Mouse (Mus musculus): ENCODE results near the gene Gpha2. TPM values are rescaled to one million over a fixed set of nuclear protein-coding genes. Genes with fewer than 3 reads are reported as not detected.

The Gpha2 gene
- 0.70 TPM in 1 of 2 replicates, not detected in the other for polyA plus RNA-seq (2014; fragmentation: Nextera tagmentation; extraction: Ambion mirVana)

GRCm38 (mm10) chr19:6226135-6226534 lies at the start of gene Gpha2:
TSS of gene Gpha2 (plus strand) at chr19:6226380.
- no peaks in the 10 kb centered on the region for H3K27me3 ChIP-seq (replicated peaks; ENCODE audit: control insufficient read depth, insufficient read depth, low read length)
- peaks cover 4% of the 10 kb centered on the region; the same call in 1 of the 2 replicates for H3K36me3 ChIP-seq (ENCODE audit: control insufficient read depth, insufficient read depth, low read length)
- no peak within 1 kb of the TSS for H3K4me2 ChIP-seq
- H3K4me1 ChIP-seq (replicated peaks; ENCODE audit: control insufficient read depth, insufficient read depth, low read length): no peaks in the 10 kb centered on the region
- no peak for ATAC-seq (replicated peaks; ENCODE audit: low FRiP score)
- H3K27ac ChIP-seq (ENCODE audit: low read depth, low read length): no peak within 1 kb of the TSS
- H3K4me3 ChIP-seq (ENCODE audit: low read depth, low read length): no peak within 1 kb of the TSS
- H3K9ac ChIP-seq (ENCODE audit: low read depth, low read length): no peak within 1 kb of the TSS
- 18% methylated on average over 2 of the region's 2 CpGs for WGBS
- DNase-seq (ENCODE audit: low spot score): no peak
- H3K9me3 ChIP-seq (ENCODE audit: control insufficient read depth, low read length): no peaks in the 10 kb centered on the region

DNA sequence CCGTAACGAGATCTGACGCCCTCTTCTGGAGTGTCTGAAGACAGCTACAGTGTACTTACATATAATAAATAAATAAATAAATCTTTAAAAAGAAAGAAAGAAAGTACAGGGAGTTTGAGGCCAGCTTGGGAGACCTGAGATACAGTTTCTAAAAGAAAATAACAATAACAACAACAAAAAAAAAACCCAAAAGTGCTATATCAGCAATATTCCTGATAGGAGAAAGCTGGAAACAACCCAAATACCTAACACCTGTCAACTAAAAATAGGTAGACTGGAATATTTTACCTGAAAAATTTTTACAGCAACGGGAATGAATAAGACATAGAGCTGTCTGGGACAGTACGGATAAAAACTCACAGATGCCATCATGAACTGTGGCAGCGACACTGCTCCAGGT lies 47.4 kb upstream of the Gpha2 start:
- Histone ChIP-seq H3K4me2 (no peak overlapping the region), H3K27me3 (replicated peaks; ENCODE audit: control insufficient read depth, insufficient read depth, low read length) (no peaks in the 10 kb centered on the region), H3K9me3 (ENCODE audit: control insufficient read depth, low read length) (no peaks in the 10 kb centered on the region), H3K36me3 (ENCODE audit: control insufficient read depth, insufficient read depth, low read length) (no peaks in the 10 kb centered on the region), H3K27ac (ENCODE audit: low read depth, low read length) (no peak overlapping the region), H3K9ac (ENCODE audit: low read depth, low read length) (no peak overlapping the region), H3K4me1 (replicated peaks; ENCODE audit: control insufficient read depth, insufficient read depth, low read length) (no peaks in the 10 kb centered on the region), H3K4me3 (ENCODE audit: low read depth, low read length) (no peak overlapping the region)
- WGBS: 87% methylated on average over 6 of the region's 6 CpGs
- DNase-seq (ENCODE audit: low spot score): no peak
- ATAC-seq (replicated peaks; ENCODE audit: low FRiP score): no peak

DNA sequence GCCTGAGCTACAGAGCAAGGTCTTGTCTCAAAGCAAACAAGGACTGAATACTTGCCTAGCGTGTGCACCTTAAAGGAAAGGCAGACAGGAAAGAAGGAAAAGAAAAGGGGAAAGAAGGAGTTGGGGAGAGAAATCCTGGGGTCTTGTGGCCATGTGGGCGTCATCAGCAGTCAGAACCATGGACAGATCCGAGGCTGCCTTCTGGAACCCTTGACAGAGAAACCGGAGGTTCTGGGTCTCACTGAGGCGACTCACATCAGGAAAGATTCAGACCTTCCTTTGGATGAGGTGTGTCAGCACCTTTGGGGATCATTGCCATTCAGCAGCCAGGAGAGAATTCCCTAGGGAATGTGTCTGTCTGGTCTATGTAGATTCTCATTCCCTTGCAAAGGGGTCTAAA lies 44.6 kb upstream of the Gpha2 start:
- no peaks in the 10 kb centered on the region for H3K4me1 ChIP-seq (replicated peaks; ENCODE audit: control insufficient read depth, insufficient read depth, low read length)
- no peak overlapping the region for H3K9ac ChIP-seq (ENCODE audit: low read depth, low read length)
- no peak overlapping the region for H3K27ac ChIP-seq (ENCODE audit: low read depth, low read length)
- H3K36me3 ChIP-seq (ENCODE audit: control insufficient read depth, insufficient read depth, low read length): no peaks in the 10 kb centered on the region
- H3K4me3 ChIP-seq (ENCODE audit: low read depth, low read length): no peak overlapping the region
- no peak overlapping the region for H3K4me2 ChIP-seq
- DNase-seq (ENCODE audit: low spot score): peak; percentile 58
- no peaks in the 10 kb centered on the region for H3K9me3 ChIP-seq (ENCODE audit: control insufficient read depth, low read length)
- ATAC-seq (replicated peaks; ENCODE audit: low FRiP score): no peak
- 0 out of 2 replicates have a peak, but pooled peaks cover 3% of the 10 kb centered on the region for H3K27me3 ChIP-seq (replicated peaks; ENCODE audit: control insufficient read depth, insufficient read depth, low read length)
- WGBS: 19% methylated on average over 5 of the region's 5 CpGs

- WGBS: 26% methylated on average over 3 of the region's 3 CpGs
- 0 out of 2 replicates have a peak, but pooled peaks cover 3% of the 10 kb centered on the region for H3K27me3 ChIP-seq (replicated peaks; ENCODE audit: control insufficient read depth, insufficient read depth, low read length)
- ATAC-seq (replicated peaks; ENCODE audit: low FRiP score) (no peak), DNase-seq (ENCODE audit: low spot score) (no peak)
- H3K9me3 ChIP-seq (ENCODE audit: control insufficient read depth, low read length): no peaks in the 10 kb centered on the region
- no peak overlapping the region for H3K27ac ChIP-seq (ENCODE audit: low read depth, low read length)
- H3K9ac ChIP-seq (ENCODE audit: low read depth, low read length): no peak overlapping the region
- H3K4me2 ChIP-seq: no peak overlapping the region
- no peaks in the 10 kb centered on the region for H3K4me1 ChIP-seq (replicated peaks; ENCODE audit: control insufficient read depth, insufficient read depth, low read length)
- H3K4me3 ChIP-seq (ENCODE audit: low read depth, low read length): no peak overlapping the region
- H3K36me3 ChIP-seq (ENCODE audit: control insufficient read depth, insufficient read depth, low read length): no peaks in the 10 kb centered on the region
Observed at GRCm38 (mm10) chr19:6182534-6182933, 43.6 kb upstream of the Gpha2 start.

DNA sequence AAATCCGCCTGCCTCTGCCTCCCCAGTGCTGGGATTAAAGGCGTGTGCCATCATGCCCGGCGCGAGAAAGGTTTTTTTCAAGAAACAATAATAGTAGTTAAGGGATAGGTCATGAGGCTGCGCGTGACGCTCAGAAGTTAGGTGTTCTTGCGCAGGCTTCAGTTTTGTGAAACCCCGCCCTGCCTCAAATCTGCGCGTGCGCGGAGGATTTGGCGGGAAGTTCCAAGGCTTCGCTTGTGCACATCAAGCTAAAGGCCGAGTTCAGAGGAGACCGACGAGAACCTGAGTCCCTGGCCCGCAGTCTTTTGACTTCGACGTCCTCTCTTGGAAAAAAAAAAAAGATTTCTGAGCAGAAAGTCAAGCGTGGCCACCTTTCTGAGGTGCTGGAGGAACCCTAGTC lies 42.0 kb upstream of the Gpha2 start, which contains the start of gene Majin:
Gene Majin, plus strand, starts transcription at position 258 of the 400 bp plus-strand sequence.
- WGBS: 72% methylated on average over 23 of the region's 23 CpGs
- Histone ChIP-seq H3K4me3 (ENCODE audit: low read depth, low read length) (no peak within 1 kb of the TSS), H3K4me2 (no peak within 1 kb of the TSS), H3K4me1 (replicated peaks; ENCODE audit: control insufficient read depth, insufficient read depth, low read length) (no peaks in the 10 kb centered on the region), H3K36me3 (ENCODE audit: control insufficient read depth, insufficient read depth, low read length) (no peaks in the 10 kb centered on the region), H3K9me3 (ENCODE audit: control insufficient read depth, low read length) (no peaks in the 10 kb centered on the region), H3K27ac (ENCODE audit: low read depth, low read length) (no peak within 1 kb of the TSS), H3K9ac (ENCODE audit: low read depth, low read length) (no peak within 1 kb of the TSS), H3K27me3 (replicated peaks; ENCODE audit: control insufficient read depth, insufficient read depth, low read length) (0 out of 2 replicates have a peak, but pooled peaks cover 3% of the 10 kb centered on the region)
- ATAC-seq (replicated peaks; ENCODE audit: low FRiP score) (no peak), DNase-seq (ENCODE audit: low spot score) (no peak)

DNA sequence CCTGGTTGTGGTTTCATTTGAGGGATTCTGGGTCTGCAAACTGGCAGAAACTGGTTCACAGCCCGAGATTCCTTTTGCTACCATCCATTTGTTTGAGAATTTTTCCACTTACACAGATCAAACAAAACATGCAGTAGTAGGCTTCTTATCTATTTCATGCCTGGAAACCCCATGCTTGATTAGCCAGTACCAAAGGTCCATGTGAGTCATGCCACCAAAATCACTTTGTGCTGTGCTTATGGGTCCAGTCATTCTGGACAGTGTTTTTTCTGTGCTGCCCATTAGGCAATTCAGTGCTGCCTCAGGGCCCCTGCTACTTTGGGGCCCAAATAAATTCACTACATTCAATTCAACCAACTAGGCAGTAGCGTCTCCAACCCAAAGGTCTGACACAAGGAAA lies 21.9 kb upstream of the Gpha2 start:
- ATAC-seq (replicated peaks; ENCODE audit: low FRiP score) (no peak), DNase-seq (ENCODE audit: low spot score) (no peak)
- no peak overlapping the region for H3K9ac ChIP-seq (ENCODE audit: low read depth, low read length)
- H3K4me3 ChIP-seq (ENCODE audit: low read depth, low read length): no peak overlapping the region
- H3K27me3 ChIP-seq (replicated peaks; ENCODE audit: control insufficient read depth, insufficient read depth, low read length): no peaks in the 10 kb centered on the region
- H3K9me3 ChIP-seq (ENCODE audit: control insufficient read depth, low read length): no peaks in the 10 kb centered on the region
- no peak overlapping the region for H3K4me2 ChIP-seq
- no peaks in the 10 kb centered on the region for H3K36me3 ChIP-seq (ENCODE audit: control insufficient read depth, insufficient read depth, low read length)
- WGBS: 64% methylated on average over 2 of the region's 2 CpGs
- H3K4me1 ChIP-seq (replicated peaks; ENCODE audit: control insufficient read depth, insufficient read depth, low read length): no peaks in the 10 kb centered on the region
- no peak overlapping the region for H3K27ac ChIP-seq (ENCODE audit: low read depth, low read length)

DNA sequence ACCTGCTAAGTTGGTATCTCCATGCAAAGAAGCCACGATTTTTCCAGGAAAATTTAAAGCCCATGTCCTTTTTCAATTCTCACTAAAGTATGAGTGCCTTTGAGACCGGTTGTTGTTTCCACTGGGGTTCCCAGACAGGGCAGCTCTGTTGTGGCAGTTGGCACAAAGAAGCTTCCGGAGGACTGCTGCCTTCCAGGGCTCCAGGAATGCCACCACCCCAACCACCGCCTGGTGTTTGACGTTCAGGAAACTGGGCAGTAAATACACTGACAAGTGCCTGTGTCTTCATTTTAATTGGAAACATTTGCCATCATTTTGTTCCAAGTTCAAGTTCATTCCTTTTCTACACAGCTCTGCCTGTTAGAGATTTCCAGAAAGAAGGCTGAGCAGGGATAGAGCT lies 19.5 kb upstream of the Gpha2 start:
- Histone ChIP-seq H3K4me3 (ENCODE audit: low read depth, low read length) (no peak overlapping the region), H3K27ac (ENCODE audit: low read depth, low read length) (no peak overlapping the region), H3K27me3 (replicated peaks; ENCODE audit: control insufficient read depth, insufficient read depth, low read length) (no peaks in the 10 kb centered on the region), H3K4me2 (no peak overlapping the region), H3K9me3 (ENCODE audit: control insufficient read depth, low read length) (no peaks in the 10 kb centered on the region), H3K9ac (ENCODE audit: low read depth, low read length) (no peak overlapping the region), H3K4me1 (replicated peaks; ENCODE audit: control insufficient read depth, insufficient read depth, low read length) (no peaks in the 10 kb centered on the region), H3K36me3 (ENCODE audit: control insufficient read depth, insufficient read depth, low read length) (no peaks in the 10 kb centered on the region)
- no peak for DNase-seq (ENCODE audit: low spot score)
- WGBS: 69% methylated on average over 5 of the region's 5 CpGs
- ATAC-seq (replicated peaks; ENCODE audit: low FRiP score): no peak

DNA sequence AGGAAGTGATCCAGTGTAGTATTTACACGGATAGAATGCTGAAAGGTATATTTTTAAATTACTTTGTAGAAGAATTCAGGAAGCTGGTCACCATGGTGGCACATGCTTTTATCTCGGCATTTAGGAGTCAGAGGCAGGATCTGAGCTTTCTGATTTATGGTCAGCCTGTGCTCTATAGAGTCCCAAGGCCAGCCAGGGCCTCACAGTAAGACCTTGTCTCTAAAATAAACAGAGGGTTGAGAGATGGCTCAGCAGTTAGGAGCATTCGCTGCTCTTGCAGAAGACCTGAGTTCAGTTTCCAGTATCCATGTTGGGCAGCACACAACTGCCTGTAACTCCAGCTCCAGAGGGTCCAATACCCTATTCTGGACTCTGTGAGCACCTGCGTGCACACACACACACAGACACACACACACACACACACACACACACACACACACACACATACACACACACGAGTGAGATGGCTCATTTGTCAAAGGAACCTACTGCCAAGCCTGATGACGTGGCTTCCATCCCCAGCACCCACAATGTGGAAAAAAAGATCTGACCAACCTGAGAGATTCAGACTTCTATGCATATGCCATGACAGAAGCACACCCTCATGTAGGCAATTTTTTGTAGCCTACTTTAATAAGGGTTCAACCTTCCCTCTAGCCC lies 10.0 kb upstream of the Gpha2 start:
- Histone ChIP-seq H3K9me3 (ENCODE audit: control insufficient read depth, low read length) (no peaks in the 10 kb centered on the region), H3K36me3 (ENCODE audit: control insufficient read depth, insufficient read depth, low read length) (no peaks in the 10 kb centered on the region), H3K27me3 (replicated peaks; ENCODE audit: control insufficient read depth, insufficient read depth, low read length) (no peaks in the 10 kb centered on the region), H3K27ac (ENCODE audit: low read depth, low read length) (no peak overlapping the region), H3K4me3 (ENCODE audit: low read depth, low read length) (no peak overlapping the region), H3K4me1 (replicated peaks; ENCODE audit: control insufficient read depth, insufficient read depth, low read length) (no peaks in the 10 kb centered on the region), H3K4me2 (no peak overlapping the region), H3K9ac (ENCODE audit: low read depth, low read length) (no peak overlapping the region)
- DNase-seq (ENCODE audit: low spot score): no peak
- 69% methylated on average over 6 of the region's 6 CpGs for WGBS
- ATAC-seq (replicated peaks; ENCODE audit: low FRiP score): no peak

DNA sequence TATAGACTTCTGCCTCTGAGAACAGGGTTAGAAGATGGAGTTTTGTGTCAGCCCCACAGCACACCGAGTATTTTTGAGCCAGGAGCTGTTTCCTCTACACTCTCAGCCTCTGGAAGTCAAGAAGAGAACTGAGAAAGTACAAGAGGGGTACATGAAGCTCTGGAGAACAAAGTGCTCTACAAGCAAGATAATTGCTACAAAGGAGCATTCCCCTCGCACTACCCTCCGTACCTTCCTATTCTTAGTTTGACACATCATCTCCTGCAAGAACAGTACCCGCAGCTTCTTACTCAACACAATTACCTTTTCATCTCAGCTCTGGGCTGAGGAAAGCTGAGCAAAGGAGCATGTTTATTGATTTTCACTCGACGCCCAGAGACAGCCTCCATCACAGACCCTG lies 7.6 kb upstream of the Gpha2 start:
- ATAC-seq (replicated peaks; ENCODE audit: low FRiP score) (no peak), DNase-seq (ENCODE audit: low spot score) (no peak)
- Histone ChIP-seq H3K4me3 (ENCODE audit: low read depth, low read length) (no peak overlapping the region), H3K36me3 (ENCODE audit: control insufficient read depth, insufficient read depth, low read length) (no peaks in the 10 kb centered on the region), H3K27ac (ENCODE audit: low read depth, low read length) (no peak overlapping the region), H3K9ac (ENCODE audit: low read depth, low read length) (no peak overlapping the region), H3K9me3 (ENCODE audit: control insufficient read depth, low read length) (no peaks in the 10 kb centered on the region), H3K4me2 (no peak overlapping the region), H3K27me3 (replicated peaks; ENCODE audit: control insufficient read depth, insufficient read depth, low read length) (no peaks in the 10 kb centered on the region), H3K4me1 (replicated peaks; ENCODE audit: control insufficient read depth, insufficient read depth, low read length) (no peaks in the 10 kb centered on the region)
- 66% methylated on average over 6 of the region's 6 CpGs for WGBS
